Mouse (Mus musculus) C2C12 (cell line): ENCODE data around the gene Zc3hav1. TPM values are rescaled to one million over a fixed set of nuclear protein-coding genes. Genes with fewer than 3 reads are reported as not detected.
"Not testable (repeated sequence)": the region's sequence is repeated elsewhere in the genome, so short reads cannot be mapped to it uniquely, and the experiment has no call there.

ENCODE experiments used
- H3K27me3 ChIP-seq: one replicate; pipeline ENCODE4 v1.6.1; 2011; ENCODE audit not compliant: control insufficient read depth, insufficient read depth, insufficient read length
- H3K36me3 ChIP-seq: one replicate; pipeline ENCODE4 v1.6.1; 2011; ENCODE audit not compliant: control insufficient read depth, insufficient read depth
- H3K4me3 ChIP-seq: one replicate; pipeline ENCODE4 v1.5.1; 2011; ENCODE audit warnings: mild to moderate bottlenecking, control low read depth; ENCODE audit not compliant: poor library complexity, insufficient read depth, severe bottlenecking
- H3K79me2 ChIP-seq: one replicate; pipeline ENCODE4 v1.6.1; 2011; ENCODE audit not compliant: control insufficient read depth, insufficient read depth
- H3K79me3 ChIP-seq: one replicate; pipeline ENCODE4 v1.6.1; 2011; ENCODE audit warnings: low read depth, control low read depth
- H3ac ChIP-seq: one replicate; pipeline ENCODE3; 2011; ENCODE audit warnings: low read depth; ENCODE audit not compliant: control insufficient read depth, insufficient read length
- CEBPB ChIP-seq: IDR thresholded peaks from one replicate; pipeline ENCODE4 v1.6.1; 2011; ENCODE audit warnings: low read depth, mild to moderate bottlenecking, control low read depth, moderate library complexity
- CTCF ChIP-seq: IDR thresholded peaks from one replicate; pipeline ENCODE4 v1.5.1; 2011; ENCODE audit not compliant: control insufficient read depth, insufficient read depth, insufficient read length
- FOSL1 ChIP-seq: IDR thresholded peaks from one replicate; pipeline ENCODE4 v1.8.0; 2011; ENCODE audit warnings: mild to moderate bottlenecking, low read length; ENCODE audit not compliant: poor library complexity, insufficient read depth, severe bottlenecking
- MAX ChIP-seq: IDR thresholded peaks from one replicate; pipeline ENCODE4 v1.6.1; 2011; ENCODE audit warnings: mild to moderate bottlenecking, control low read depth
- MYOD1 ChIP-seq: IDR thresholded peaks from one replicate; pipeline ENCODE4 v1.6.1; 2011; ENCODE audit warnings: low read depth; ENCODE audit not compliant: control insufficient read depth, insufficient read length
- MYOG ChIP-seq: IDR thresholded peaks from one replicate; pipeline ENCODE4 v1.6.1; 2011; ENCODE audit not compliant: control insufficient read depth, insufficient read length; ENCODE audit errors: extremely low read depth
- USF1 ChIP-seq: IDR thresholded peaks from one replicate; pipeline ENCODE4 v1.6.1; 2011; ENCODE audit warnings: low read depth, mild to moderate bottlenecking, control low read depth, moderate library complexity
- polyA plus RNA-seq: library from polyadenylated mRNA; unstranded; fragments of >200 nt; fragmentation: generic; extraction: Trizol; gene quantifications from one replicate; pipeline ENCODE4 v1.2.1, GENCODE M21; 2012; ENCODE audit warnings: missing spikeins

Gene Zc3hav1
- polyA plus RNA-seq, 1 experiment: 20.3 TPM

DNA sequence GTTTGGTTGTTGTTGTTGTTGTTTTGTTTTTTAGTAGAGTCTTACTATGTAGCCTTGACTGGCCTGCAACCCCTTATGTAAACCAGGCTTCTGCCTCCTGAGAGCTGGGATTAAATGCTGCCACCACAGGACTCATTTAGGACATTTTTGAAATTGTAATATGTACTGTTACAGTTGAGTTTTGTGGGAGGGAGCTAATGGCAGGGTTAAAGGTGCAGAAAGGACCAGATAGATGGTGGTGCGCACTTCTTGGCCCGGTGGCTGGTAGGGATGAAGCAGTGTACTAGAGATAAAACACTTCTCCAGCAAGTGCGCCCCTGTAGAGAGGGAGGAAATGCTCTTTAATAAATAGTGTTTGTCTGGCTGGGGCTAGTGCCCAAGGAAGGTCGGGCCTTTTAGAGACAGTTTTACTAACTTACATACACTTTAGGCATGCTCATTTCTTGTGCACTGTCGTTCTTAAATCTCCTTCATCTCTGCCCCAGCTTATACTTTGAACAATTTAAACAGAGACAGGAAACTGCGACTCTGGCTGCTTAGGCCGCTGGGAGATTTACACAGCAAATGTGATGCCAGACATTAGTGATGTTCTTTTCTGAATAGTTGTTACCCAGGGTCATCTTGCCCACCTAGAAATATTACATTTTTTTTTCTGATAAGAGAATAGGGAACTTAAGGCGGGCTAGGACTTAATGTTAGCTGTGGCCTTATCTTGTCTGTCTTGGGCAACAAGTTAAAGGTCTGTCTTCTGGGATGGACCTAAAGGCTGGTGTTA lies 4.0 kb upstream of the Zc3hav1 start:
- H3K79me2 ChIP-seq: peaks cover 6% of the 10 kb centered on the region
- H3K36me3 ChIP-seq: no peaks in the 10 kb centered on the region
- no peak for TF ChIP-seq CTCF
- TF ChIP-seq FOSL1: no peak
- no peak for TF ChIP-seq USF1
- no peak for TF ChIP-seq CEBPB
- no peak for TF ChIP-seq MYOG
- H3K4me3 ChIP-seq: no peak overlapping the region
- H3K27me3 ChIP-seq: no peaks in the 10 kb centered on the region
- H3K79me3 ChIP-seq: peaks cover 2% of the 10 kb centered on the region
- H3ac ChIP-seq: no peak overlapping the region

DNA sequence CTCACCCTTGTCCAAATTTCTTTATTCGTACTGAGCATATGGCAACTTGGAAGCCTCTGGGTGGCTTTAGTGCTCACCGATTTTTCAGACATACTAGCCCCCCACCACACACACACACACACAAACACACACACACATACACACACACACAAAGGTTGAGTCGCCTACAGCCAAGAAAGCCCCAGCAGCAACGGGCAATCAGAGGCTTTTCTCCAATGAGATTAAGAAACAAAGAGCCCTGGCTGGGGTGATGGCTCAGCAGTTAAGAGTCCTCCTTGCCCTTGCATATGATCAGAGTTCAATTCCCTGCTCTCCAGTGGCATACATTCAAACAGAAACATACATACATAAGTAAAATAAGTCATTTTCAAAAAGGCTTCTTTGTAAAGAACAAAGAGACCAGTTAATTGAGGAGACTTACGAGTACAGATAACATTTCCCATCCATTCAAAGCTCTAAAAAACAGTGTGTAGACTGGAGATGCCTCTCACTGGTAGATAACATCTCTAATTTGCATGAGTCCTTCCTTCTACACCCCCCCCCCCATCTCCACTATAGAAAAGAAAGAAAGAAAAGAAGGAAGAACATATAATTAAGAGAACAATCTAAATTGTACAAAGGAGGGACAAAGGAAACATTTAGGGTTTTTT lies 3.3 kb upstream of the Zc3hav1 start:
- peaks cover 13% of the 10 kb centered on the region for H3K79me2 ChIP-seq
- no peaks in the 10 kb centered on the region for H3K27me3 ChIP-seq
- peaks cover 9% of the 10 kb centered on the region for H3K79me3 ChIP-seq
- no peak overlapping the region for H3K4me3 ChIP-seq
- H3K36me3 ChIP-seq: no peaks in the 10 kb centered on the region
- TF ChIP-seq CTCF (no peak), CEBPB (no peak), FOSL1 (no peak), MYOG (no peak), MYOD1 (no peak), USF1 (no peak), MAX (no peak)
- H3ac ChIP-seq: no peak overlapping the region

DNA sequence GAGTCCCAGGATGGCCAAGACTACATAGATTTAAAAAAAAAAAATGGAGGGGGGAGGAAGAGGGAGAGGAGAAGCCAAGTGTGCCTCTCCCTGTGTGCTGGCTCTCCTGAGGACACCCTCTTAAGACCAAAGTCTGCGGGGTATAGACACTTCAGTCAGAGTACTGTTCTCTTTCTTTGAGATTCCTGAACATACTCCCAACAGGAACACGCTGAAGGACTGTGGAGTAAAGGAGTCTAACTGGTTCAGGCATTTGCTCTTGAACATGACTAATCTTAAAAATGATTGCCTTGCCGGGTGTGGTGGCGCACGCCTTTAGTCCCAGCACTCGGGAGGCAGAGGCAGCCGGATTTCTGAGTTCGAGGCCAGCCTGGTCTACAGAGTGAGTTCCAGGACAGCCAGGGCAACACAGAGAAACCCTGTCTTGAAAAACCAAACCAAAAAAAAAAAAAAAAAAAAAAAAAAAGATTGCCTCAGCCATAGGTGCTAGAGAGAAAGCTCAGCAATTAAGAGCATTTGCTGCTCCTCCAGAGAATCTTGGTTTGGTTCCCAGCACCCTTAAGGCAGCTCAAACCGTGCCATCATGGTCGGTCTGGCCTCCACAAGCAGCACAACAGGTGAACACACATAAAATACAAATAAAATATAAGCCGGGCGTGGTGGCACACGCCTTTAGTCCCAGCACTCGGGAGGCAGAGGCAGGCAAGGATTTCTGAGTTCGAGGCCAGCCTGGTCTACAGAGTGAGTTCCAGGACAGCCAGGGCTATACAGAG lies 2.4 kb upstream of the Zc3hav1 start:
- not testable (repeated sequence) for H3K27me3 ChIP-seq, H3K36me3 ChIP-seq, H3ac ChIP-seq, H3K4me3 ChIP-seq
- peaks cover 22% of the 10 kb centered on the region for H3K79me2 ChIP-seq
- H3K79me3 ChIP-seq: peaks cover 18% of the 10 kb centered on the region

DNA sequence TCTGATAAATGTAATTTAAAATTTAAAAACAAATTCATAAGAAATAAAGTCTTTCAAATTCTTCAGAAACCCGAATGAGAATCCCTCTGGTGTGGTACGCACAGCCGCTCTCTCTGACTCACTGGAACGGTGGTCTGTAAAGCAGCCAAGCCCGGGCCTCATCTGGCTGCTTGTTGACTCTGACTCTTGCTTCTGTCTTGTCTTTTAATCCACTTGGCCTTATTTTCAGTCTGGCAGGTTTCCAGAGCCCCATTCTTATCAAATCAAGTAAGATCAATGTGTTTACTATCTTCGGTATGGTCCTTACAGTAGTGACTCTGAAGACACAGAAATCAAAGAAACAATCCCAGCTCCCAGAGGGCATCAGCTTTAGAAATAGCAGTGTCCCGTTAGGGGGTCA lies 1.5 kb upstream of the Zc3hav1 start:
- Histone ChIP-seq H3ac (no peak overlapping the region), H3K4me3 (no peak overlapping the region), H3K79me3 (peaks cover 27% of the 10 kb centered on the region), H3K79me2 (peaks cover 32% of the 10 kb centered on the region), H3K27me3 (no peaks in the 10 kb centered on the region), H3K36me3 (no peaks in the 10 kb centered on the region)
- no peak for TF ChIP-seq USF1
- no peak for TF ChIP-seq MAX

DNA sequence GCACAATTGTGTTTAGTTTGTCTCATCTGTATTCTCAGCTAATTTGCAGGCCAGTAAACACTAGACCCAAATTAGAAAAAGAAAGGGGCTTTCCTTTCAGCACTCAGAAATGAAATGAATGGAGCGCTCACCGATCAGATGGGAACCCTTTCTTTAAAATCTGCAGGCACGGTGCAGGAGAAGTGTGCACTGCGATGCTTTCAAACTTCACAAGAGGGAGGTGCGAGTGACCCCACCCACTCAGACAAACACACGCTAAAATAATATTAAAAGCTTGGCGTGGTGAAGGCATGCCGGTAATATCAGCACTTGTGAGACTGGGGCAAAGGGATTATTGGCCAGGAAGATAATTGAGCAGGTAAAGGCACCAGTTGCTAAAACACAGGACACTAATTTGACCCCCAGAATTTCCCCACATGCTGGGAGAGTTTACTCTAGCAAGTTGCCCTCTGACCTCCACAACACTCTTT lies 986 bp upstream of the Zc3hav1 start:
- H3K79me2 ChIP-seq: peaks cover 37% of the 10 kb centered on the region
- peaks cover 32% of the 10 kb centered on the region for H3K79me3 ChIP-seq
- no peak overlapping the region for H3ac ChIP-seq
- TF ChIP-seq CEBPB (no peak), FOSL1 (no peak), MYOD1 (no peak), MYOG (no peak), MAX (no peak), USF1 (no peak), CTCF (no peak)
- H3K4me3 ChIP-seq: no peak overlapping the region
- no peaks in the 10 kb centered on the region for H3K36me3 ChIP-seq
- no peaks in the 10 kb centered on the region for H3K27me3 ChIP-seq

DNA sequence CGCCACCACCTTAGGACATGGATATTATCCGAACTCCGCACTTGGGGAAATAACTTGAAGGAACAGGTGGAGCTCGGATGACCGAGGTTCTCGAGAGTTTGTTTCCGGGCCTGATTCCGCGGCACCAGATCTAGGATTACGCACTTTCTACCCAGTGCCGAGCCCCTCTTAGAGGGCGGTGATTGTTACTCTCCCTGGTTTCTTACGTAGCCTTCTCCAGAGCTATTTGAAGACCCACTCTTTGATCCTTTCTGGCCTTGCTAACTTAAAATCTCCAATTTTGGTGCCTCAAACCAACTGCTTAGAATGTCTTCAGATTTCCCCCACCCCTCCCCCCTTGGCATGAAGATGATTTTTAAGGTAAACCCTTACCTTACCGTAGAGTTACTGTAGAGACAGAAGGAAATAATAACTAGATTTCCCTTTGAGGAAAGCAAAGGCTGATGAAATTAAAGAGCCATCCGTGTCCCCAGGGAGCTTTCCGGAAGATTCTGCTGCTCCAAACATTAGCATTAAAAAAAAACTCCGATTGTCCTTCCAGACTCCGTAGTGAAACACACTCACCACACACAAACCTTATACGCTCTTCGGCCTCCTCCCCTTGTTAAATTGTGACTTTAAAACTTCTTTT lies 435 bp upstream of the Zc3hav1 start:
- no peak for TF ChIP-seq CEBPB
- H3ac ChIP-seq: peak overlapping the region; percentile 83
- H3K4me3 ChIP-seq: peak overlapping the region; percentile 91
- peaks cover 38% of the 10 kb centered on the region for H3K79me3 ChIP-seq
- peaks cover 5% of the 10 kb centered on the region for H3K36me3 ChIP-seq
- H3K79me2 ChIP-seq: peaks cover 42% of the 10 kb centered on the region
- H3K27me3 ChIP-seq: no peaks in the 10 kb centered on the region
